Mouse (Mus musculus): Measurements from ENCODE around the gene Nudt9. TPM values are rescaled to one million over a fixed set of nuclear protein-coding genes. Genes with fewer than 3 reads are reported as not detected.

Nudt9 gene
- polyA plus RNA-seq, 1 experiment from 2014 or later, result 63.0 TPM

DNA sequence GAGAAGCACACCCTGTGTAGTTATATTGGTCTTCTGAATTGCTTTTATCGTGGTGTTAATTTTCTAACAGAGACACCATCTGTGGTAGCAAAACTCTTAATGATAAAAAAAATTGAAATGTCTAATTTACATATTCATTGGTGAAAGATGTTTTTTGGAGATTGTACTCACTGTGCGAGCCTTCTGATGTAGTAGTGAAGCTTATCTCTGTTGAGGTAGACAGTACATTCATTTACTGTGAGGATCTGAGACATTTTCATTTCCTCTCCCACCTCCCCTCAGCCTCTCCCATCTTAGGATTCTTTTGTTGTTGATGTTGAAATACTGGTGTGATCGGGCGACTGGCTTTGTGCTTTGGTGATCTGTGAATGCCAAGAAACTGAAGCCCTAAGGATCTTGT, 24.9 kb downstream of the Nudt9 start:
- H3K4me1 ChIP-seq, result peaks cover 7% of the 10 kb centered on the region
- no peaks in the 10 kb centered on the region for H3K9me3 ChIP-seq (replicated peaks)
- no peak overlapping the region for H3K4me3 ChIP-seq
- WGBS, result 89% methylated on average over 4 of the region's 4 CpGs
- no peak overlapping the region for H3K27ac ChIP-seq
- H3K36me3 ChIP-seq, result no peaks in the 10 kb centered on the region
- H3K27me3 ChIP-seq (ENCODE audit: low read depth, poor library complexity, severe bottlenecking), result no peaks in the 10 kb centered on the region
- DNase-seq (ENCODE audit: low spot score), result no peak

DNA sequence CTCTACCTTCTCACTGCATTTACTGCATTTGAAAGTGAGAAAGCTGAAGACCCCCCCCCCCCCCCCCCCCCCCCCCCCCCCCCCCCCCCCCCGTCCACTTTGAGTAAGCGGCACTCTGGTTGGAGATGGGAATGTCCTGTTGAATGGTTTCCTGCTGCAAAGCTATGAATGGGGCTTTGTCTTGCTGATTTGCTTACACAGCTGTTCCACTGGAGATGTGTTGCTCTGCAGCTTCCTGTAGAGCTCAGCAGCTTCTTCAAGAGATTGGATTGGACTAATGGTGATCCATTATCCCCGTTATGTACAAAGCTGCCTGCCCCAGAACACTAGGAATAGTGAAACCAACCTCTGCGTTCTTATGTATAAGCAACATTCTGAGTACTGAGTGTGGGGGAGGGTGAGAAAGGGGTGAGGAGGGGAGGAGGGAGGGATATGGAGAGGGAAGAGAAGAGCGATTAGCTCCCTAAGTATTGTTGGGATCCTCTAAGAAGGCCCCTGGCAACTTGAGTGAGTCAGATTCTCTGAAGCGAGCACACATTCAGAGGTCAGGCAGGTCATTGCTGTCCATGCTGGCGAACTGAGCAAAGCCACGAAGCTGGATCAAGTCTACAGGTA, 26.3 kb downstream of the Nudt9 start:
- peak overlapping the region; percentile 71 for H3K27ac ChIP-seq
- no peaks in the 10 kb centered on the region for H3K9me3 ChIP-seq (replicated peaks)
- H3K36me3 ChIP-seq, result no peaks in the 10 kb centered on the region
- DNase-seq (ENCODE audit: low spot score), result no peak
- 45% methylated on average over 6 of the region's 8 CpGs for WGBS
- no peaks in the 10 kb centered on the region for H3K27me3 ChIP-seq (ENCODE audit: low read depth, poor library complexity, severe bottlenecking)
- no peak overlapping the region for H3K4me3 ChIP-seq
- peaks cover 14% of the 10 kb centered on the region for H3K4me1 ChIP-seq

DNA sequence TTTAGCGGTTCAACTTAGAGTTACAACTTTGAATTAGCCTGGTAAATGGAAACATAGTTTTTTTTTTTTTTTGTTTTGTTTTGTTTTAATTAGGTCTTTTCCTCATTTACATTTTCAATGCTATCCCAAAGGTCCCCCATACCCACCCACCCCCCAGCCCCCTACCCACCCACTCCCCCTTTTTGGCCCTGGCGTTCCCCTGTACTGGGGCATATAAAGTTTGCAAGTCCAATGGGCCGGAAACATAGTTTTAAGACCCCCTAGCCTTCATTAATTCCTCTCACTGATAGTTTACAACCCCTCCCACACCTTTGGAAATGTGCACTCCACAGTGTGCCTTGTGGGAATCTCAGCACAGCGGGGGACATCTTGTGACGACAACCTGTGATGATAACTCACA, 27.5 kb downstream of the Nudt9 start:
- Histone ChIP-seq H3K27me3 (ENCODE audit: low read depth, poor library complexity, severe bottlenecking) (no peaks in the 10 kb centered on the region), H3K27ac (no peak overlapping the region)
- 91% methylated on average over 5 of the region's 5 CpGs for WGBS

DNA sequence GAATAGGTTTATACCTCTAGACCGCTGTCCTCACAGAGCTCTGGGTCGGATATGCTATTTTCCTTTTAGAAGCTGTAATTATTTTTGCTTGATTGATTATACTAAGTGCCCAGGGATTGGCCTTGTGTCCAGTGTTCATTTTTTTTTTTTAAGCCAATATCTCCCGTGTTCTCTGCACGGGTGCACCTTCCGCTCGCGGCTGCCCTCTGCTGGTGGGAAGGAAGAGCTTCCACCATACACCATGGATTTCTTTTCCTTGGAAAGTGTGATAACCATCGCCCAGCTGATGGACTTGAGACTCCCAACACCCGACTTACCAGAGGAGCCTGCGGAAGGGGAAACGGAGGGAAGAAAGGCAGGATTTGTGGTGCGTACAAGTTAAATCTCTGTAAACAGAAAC, 28.3 kb downstream of the Nudt9 start:
- DNase-seq (ENCODE audit: low spot score), result peak; percentile 80
- 35% methylated on average over 12 of the region's 12 CpGs for WGBS
- Histone ChIP-seq H3K27me3 (ENCODE audit: low read depth, poor library complexity, severe bottlenecking) (no peaks in the 10 kb centered on the region), H3K4me3 (no peak overlapping the region), H3K36me3 (no peaks in the 10 kb centered on the region), H3K4me1 (peaks cover 14% of the 10 kb centered on the region), H3K9me3 (replicated peaks) (no peaks in the 10 kb centered on the region), H3K27ac (no peak overlapping the region)

More for the DNA sequence above, 27.5 kb downstream of the Nudt9 start:
- H3K4me1 ChIP-seq, result peaks cover 14% of the 10 kb centered on the region
- no peaks in the 10 kb centered on the region for H3K9me3 ChIP-seq (replicated peaks)
- no peak overlapping the region for H3K4me3 ChIP-seq
- DNase-seq (ENCODE audit: low spot score), result no peak
- H3K36me3 ChIP-seq, result no peaks in the 10 kb centered on the region

DNA sequence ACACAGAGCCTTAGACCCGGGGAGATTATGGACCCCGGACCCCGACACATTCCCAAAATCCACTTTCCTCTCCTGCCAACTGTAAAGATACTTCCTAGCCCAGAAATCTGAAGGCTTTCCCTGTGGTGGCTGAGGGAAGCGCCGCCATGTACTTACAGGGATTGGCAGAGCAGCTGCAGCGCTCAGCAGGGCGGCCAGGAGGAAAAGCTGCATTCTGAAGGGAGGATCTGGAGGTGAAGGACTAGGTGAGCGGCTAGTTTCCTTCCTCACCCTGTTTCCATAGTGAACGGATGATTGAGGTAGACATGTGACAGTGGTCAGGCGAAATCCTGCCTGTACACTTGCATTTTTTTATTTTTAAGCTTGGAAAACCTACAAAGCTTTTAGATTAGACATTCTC, 30.3 kb downstream of the Nudt9 start:
- Histone ChIP-seq H3K4me1 (peaks cover 14% of the 10 kb centered on the region), H3K27me3 (ENCODE audit: low read depth, poor library complexity, severe bottlenecking) (no peaks in the 10 kb centered on the region), H3K36me3 (no peaks in the 10 kb centered on the region), H3K27ac (no peak overlapping the region), H3K9me3 (replicated peaks) (no peaks in the 10 kb centered on the region), H3K4me3 (no peak overlapping the region)
- no peak for DNase-seq (ENCODE audit: low spot score)
- 28% methylated on average over 10 of the region's 10 CpGs for WGBS

DNA sequence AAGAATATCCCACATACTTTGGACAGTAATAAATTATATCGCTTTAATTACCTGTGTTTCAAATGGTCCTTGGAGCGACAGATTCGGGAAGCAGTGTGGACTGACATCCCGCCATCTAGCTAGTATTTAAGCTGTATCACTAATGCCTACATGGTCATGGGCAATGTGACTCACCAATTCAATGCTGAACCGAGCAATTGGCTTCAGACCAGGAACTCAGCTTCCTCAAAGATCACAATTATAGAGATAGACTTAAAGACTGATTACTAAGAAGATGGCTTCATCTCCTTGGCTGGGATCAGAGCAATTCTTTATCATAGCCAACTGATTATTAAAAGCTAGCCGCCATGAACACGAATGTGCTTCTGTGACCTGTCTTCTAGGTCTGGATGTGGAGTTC, 31.4 kb downstream of the Nudt9 start, which contains the start of gene Gm17660:
Gene Gm17660, minus strand, starts transcription at position 101 of the 400 bp plus-strand sequence.
- Histone ChIP-seq H3K4me3 (no peak within 1 kb of the TSS), H3K27me3 (ENCODE audit: low read depth, poor library complexity, severe bottlenecking) (no peaks in the 10 kb centered on the region), H3K27ac (no peak within 1 kb of the TSS), H3K36me3 (no peaks in the 10 kb centered on the region), H3K9me3 (replicated peaks) (no peaks in the 10 kb centered on the region), H3K4me1 (peaks cover 12% of the 10 kb centered on the region)
- no peak for DNase-seq (ENCODE audit: low spot score)
- WGBS, result 92% methylated on average over 7 of the region's 7 CpGs

DNA sequence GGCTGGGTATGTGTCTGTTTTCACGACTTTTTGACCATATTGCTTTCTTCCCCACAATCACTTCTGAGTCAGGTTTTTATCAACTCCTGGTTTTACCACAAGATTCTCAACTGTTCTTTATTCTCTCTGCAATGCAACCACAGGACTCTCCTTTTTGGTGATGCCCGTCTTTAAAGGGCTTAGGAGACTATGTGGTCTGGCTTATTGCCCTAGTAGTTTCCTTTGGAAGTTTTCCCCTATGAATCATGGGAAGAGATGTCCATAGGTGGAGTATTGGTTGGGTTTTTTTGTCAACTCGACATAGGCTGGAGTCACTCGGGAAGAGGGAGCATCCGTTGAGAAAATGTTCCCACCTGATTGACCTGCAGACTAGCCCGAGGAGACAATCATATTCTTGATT, 34.6 kb downstream of the Nudt9 start:
- Histone ChIP-seq H3K36me3 (no peaks in the 10 kb centered on the region), H3K27ac (no peak overlapping the region), H3K9me3 (replicated peaks) (no peaks in the 10 kb centered on the region), H3K4me3 (no peak overlapping the region), H3K4me1 (peaks cover 8% of the 10 kb centered on the region; the same call in 1 of the 2 replicates), H3K27me3 (ENCODE audit: low read depth, poor library complexity, severe bottlenecking) (no peaks in the 10 kb centered on the region)
- WGBS, result 91% methylated on average over 6 of the region's 6 CpGs
- no peak for DNase-seq (ENCODE audit: low spot score)

DNA sequence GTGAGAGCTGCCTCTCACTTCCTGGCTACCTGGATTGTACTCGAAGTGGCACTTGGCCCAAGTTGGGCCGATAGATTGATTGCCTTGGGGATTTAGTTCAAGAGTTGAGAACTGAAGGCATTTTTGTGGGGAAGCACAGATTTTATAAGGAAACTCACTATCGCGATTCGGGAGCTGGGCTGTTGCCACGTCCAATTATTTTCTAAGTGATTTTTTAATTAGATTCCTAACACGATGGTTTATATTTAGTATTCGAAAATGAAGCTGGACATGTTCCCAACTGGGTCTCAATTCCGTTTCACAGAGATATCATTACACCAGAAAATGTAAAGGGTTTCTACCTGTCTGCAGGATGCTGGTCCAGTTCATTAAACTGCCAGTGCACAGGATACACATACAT, 39.3 kb downstream of the Nudt9 start:
- 93% methylated on average over 9 of the region's 9 CpGs for WGBS
- DNase-seq (ENCODE audit: low spot score), result no peak
- H3K27me3 ChIP-seq (ENCODE audit: low read depth, poor library complexity, severe bottlenecking), result no peaks in the 10 kb centered on the region
- no peak overlapping the region for H3K27ac ChIP-seq
- H3K9me3 ChIP-seq (replicated peaks), result no peaks in the 10 kb centered on the region
- H3K4me3 ChIP-seq, result no peak overlapping the region
- no peaks in the 10 kb centered on the region for H3K36me3 ChIP-seq
- no peaks in the 10 kb centered on the region for H3K4me1 ChIP-seq

DNA sequence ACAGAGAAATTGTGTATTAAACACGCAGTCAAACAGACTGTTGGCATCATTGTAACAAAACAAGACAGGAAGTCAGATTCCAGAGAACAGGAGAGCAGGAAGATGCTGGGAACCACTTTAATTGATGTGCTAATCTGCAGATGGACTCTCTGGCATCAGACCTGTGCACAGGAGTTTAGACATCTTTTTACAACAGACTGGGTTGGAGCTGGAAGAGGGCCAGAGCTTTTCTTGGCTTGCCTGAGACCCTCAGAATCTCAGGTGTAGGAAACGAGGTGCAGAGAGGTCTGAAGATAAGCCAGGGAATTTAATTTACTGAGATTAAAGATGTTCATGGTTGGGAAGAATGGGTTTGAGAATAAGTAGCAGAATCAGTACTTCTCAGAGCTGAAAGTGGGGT, 43.6 kb downstream of the Nudt9 start:
- H3K4me1 ChIP-seq, result no peaks in the 10 kb centered on the region
- H3K4me3 ChIP-seq, result no peak overlapping the region
- WGBS, result 93% methylated on average over 2 of the region's 2 CpGs

DNA sequence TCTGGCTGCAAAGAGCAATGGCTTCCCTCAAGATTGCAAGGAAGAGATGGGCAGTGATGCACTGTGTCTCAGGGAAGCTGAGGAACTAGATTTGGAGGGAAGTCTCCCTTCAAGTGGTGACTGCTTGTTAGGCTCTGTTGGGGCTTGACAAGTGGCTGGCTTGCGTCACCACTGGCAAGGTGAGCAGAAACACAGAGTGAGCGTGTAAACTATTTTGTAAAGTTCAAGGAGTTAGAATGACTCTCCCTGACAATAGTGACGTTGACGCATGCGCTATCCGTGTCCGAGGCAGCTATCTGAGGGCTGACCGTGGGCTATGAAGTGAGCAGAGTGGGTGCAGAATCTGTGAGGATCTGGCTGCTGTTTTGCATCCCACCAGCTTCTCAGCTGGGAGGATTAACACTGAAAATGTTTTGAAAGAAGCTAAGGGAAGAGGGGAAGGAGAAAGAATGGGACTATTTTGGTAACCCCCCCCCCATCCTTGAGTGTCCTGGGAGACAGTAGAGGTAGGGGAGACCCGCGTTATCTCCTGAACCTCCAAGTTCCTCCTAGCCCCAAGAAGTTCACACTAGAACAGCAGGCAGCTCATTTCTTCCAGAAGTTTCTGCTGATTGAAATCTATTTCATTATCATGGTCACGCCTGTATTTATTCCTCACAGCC, 49.4 kb downstream of the Nudt9 start:
- 70% methylated on average over 11 of the region's 11 CpGs for WGBS
- Histone ChIP-seq H3K4me1 (peaks cover 17% of the 10 kb centered on the region), H3K9me3 (replicated peaks) (no peaks in the 10 kb centered on the region), H3K36me3 (no peaks in the 10 kb centered on the region), H3K4me3 (no peak overlapping the region), H3K27ac (peak overlapping the region; percentile 43), H3K27me3 (ENCODE audit: low read depth, poor library complexity, severe bottlenecking) (no peaks in the 10 kb centered on the region)
- peak; percentile 31 for DNase-seq (ENCODE audit: low spot score)

More for the DNA sequence above, 43.6 kb downstream of the Nudt9 start:
- H3K27ac ChIP-seq, result no peak overlapping the region
- no peaks in the 10 kb centered on the region for H3K36me3 ChIP-seq
- no peak for DNase-seq (ENCODE audit: low spot score)
- H3K9me3 ChIP-seq (replicated peaks), result no peaks in the 10 kb centered on the region
- H3K27me3 ChIP-seq (ENCODE audit: low read depth, poor library complexity, severe bottlenecking), result no peaks in the 10 kb centered on the region

DNA sequence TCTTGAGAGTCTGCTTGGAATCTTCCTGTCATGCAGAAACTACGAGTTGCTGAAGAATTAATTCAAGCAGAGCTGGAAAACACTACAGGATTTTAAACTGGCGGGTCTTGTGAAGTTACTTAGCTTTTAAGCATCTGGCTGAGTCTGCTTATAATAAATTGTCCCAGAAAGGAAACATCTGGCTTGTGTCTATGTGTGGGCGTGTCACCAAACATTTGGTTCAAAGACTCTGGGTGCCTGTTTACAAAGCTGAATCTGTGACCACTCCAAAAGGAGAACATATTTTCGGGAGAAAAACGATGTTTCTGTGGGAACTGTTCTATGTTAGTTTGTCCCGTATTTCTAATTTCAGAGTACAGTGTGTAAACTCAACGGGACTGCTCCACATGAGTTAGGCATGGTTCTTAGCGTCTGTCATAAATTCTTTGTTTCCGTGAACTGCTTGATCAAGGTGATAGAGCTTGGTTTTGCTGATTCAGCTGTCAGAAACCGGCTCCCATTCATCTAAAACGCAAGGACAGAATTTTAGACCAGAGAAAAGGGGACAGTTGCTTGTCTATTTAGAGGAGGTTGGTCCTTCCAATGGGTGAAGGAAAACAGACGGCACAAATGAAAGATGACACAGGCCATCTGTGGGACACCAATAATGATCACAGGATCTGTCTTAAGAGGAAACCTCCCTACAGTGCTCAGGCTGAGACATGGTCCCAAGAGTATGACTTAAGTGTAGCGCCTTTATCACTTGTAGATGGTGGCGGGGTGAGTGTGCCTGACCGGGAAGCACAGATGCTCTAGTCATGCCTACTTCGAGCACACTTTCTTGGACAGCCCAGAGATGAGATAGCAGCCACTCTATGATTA, 50.2 kb downstream of the Nudt9 start:
- no peaks in the 10 kb centered on the region for H3K9me3 ChIP-seq (replicated peaks)
- WGBS, result 64% methylated on average over 16 of the region's 16 CpGs
- H3K4me3 ChIP-seq, result peak overlapping the region; percentile 6; the same call in 1 of the 2 replicates
- peaks cover 17% of the 10 kb centered on the region for H3K4me1 ChIP-seq
- H3K36me3 ChIP-seq, result no peaks in the 10 kb centered on the region
- DNase-seq (ENCODE audit: low spot score), result peak; percentile 36
- peak overlapping the region; percentile 43; the same call in 1 of the 2 replicates for H3K27ac ChIP-seq
- no peaks in the 10 kb centered on the region for H3K27me3 ChIP-seq (ENCODE audit: low read depth, poor library complexity, severe bottlenecking)

DNA sequence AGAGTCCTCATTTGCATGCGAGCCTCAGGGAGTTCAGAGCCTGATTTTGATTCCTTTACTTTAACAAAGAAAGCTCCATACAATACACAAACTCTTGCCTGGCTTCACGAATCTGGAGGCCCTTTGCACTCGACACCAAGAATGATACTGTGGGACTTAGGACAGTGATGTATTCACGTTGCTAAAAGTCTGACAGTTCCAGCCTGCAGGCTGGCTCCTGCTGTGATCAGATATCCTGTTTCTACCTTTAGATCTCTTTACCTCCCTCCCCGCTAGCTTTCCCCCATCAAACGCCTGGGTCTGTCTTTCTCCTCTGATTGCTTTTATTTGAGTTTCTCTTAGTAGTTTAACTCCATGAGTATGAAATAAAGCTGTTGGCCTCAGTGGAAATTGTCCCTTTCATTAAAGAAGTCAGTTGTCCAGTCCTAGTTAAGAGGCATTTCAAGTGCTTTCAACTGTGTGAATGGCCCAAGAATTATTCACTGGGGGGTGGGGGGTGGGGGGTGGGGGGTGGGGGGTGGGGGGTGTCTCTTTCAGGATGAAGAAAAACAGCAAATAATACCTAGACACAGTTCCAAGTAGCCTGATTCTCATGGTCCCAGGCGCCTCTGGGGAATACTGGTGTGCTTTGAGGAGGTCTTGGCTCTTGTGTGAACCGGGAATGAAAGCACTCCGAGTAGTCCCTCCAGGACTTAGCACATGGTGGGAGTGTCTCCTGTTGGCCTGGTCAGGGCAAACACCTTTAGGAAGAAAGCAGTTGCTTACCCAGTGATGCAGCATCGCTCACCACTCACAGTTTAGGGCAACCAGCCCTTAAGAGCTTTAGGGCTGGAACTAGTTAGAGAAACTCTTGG, 55.8 kb downstream of the Nudt9 start:
- H3K27ac ChIP-seq, result peak overlapping the region; percentile 64
- WGBS, result 18% methylated on average over 10 of the region's 10 CpGs
- H3K4me3 ChIP-seq, result no peak overlapping the region
- no peak for DNase-seq (ENCODE audit: low spot score)
- no peaks in the 10 kb centered on the region for H3K27me3 ChIP-seq (ENCODE audit: low read depth, poor library complexity, severe bottlenecking)
- H3K4me1 ChIP-seq, result peaks cover 29% of the 10 kb centered on the region
- no peaks in the 10 kb centered on the region for H3K36me3 ChIP-seq
- no peaks in the 10 kb centered on the region for H3K9me3 ChIP-seq (replicated peaks)
